Mouse (Mus musculus) MEL (cell line): ENCODE data around the gene Ttc36. TPM values are rescaled to one million over a fixed set of nuclear protein-coding genes. Genes with fewer than 3 reads are reported as not detected.

Experiments used
- DNase-seq: peaks from one replicate; pipeline ENCODE4 v3.0.0; 2011; ENCODE audit warnings: low read depth, low spot score
- H3K27ac ChIP-seq: 2 replicates; pipeline ENCODE4 v1.5.1; 2012; ENCODE audit warnings: low read depth, mild to moderate bottlenecking, control low read depth, low read length, moderate library complexity; ENCODE audit not compliant: control insufficient read depth
- H3K27me3 ChIP-seq, 2 experiments: fragments of 150-350 bp in 1 of 2; sonication (generic) in 1 of 2; 2 replicates each; pipeline ENCODE4 v1.6.1; 2012; ENCODE audit warnings: low read length in 2 of 2, mild to moderate bottlenecking in 2 of 2, improper control_type of control experiment in 1 of 2, moderate library complexity in 1 of 2; ENCODE audit not compliant: insufficient read depth in 2 of 2, control insufficient read depth in 1 of 2
- H3K36me3 ChIP-seq, 2 experiments: 2 replicates each; pipeline ENCODE4 v1.6.1; 2012 to 2014; ENCODE audit warnings: low read length in 2 of 2, improper control_type of control experiment in 1 of 2, inconsistent platforms in 1 of 2, mild to moderate bottlenecking in 1 of 2; ENCODE audit not compliant: insufficient read depth in 2 of 2, control insufficient read depth in 1 of 2
- H3K4me1 ChIP-seq, 2 experiments: fragments of 150-350 bp in 1 of 2; sonication (generic) in 1 of 2; 2 replicates each; pipeline ENCODE4 v1.6.1; 2012; ENCODE audit warnings: low read length in 2 of 2, improper control_type of control experiment in 1 of 2, mild to moderate bottlenecking in 1 of 2; ENCODE audit not compliant: insufficient read depth in 2 of 2, control insufficient read depth in 1 of 2
- H3K4me3 ChIP-seq, 2 experiments: fragments of 150-350 bp in 1 of 2; sonication (generic) in 1 of 2; 2 replicates each; pipeline ENCODE4 v1.5.1; 2012; ENCODE audit warnings: low read depth in 2 of 2, low read length in 2 of 2, mild to moderate bottlenecking in 2 of 2, moderate library complexity in 2 of 2, control low read depth in 1 of 2, improper control_type of control experiment in 1 of 2; ENCODE audit not compliant: control insufficient read depth in 1 of 2, insufficient read depth in 1 of 2
- H3K79me2 ChIP-seq: 2 replicates; pipeline ENCODE4 v1.6.1; 2012; ENCODE audit warnings: mild to moderate bottlenecking, low read length, moderate library complexity; ENCODE audit not compliant: control insufficient read depth, poor library complexity, insufficient read depth
- H3K9ac ChIP-seq: 2 replicates; pipeline ENCODE4 v1.6.1; 2012; ENCODE audit warnings: low read depth, mild to moderate bottlenecking, control low read depth, low read length, moderate library complexity; ENCODE audit not compliant: control insufficient read depth, poor library complexity, severe bottlenecking
- H3K9me3 ChIP-seq: fragments of 150-350 bp; sonication (generic); replicated peaks from 2 replicates; pipeline ENCODE4 v1.6.1; 2012; ENCODE audit warnings: mild to moderate bottlenecking, low read length, improper control_type of control experiment, moderate library complexity; ENCODE audit not compliant: insufficient read depth
- BHLHE40 ChIP-seq: IDR thresholded peaks from 2 replicates; pipeline ENCODE4 v1.6.1; 2012; ENCODE audit warnings: low read depth, mild to moderate bottlenecking, inconsistent platforms, low read length, improper control_type of control experiment, borderline replicate concordance
- CHD1 ChIP-seq: IDR thresholded peaks from 2 replicates; pipeline ENCODE4 v1.6.1; 2012; ENCODE audit warnings: low read depth, mild to moderate bottlenecking, inconsistent platforms, low read length, improper control_type of control experiment
- CTCF ChIP-seq, 3 experiments: IDR thresholded peaks in 2 of 3; conservative IDR thresholded peaks in 1 of 3; 2 replicates each; pipeline ENCODE4 v1.5.1; 2011 to 2012; ENCODE audit warnings: low read length in 3 of 3, low read depth in 2 of 3, mild to moderate bottlenecking in 2 of 3, improper control_type of control experiment in 1 of 3, inconsistent platforms in 1 of 3, mixed read lengths in 1 of 3, moderate library complexity in 1 of 3; ENCODE audit not compliant: control insufficient read depth in 1 of 3, insufficient read depth in 1 of 3, poor library complexity in 1 of 3, severe bottlenecking in 1 of 3
- E2F4 ChIP-seq: IDR thresholded peaks from 2 replicates; pipeline ENCODE4 v1.6.1; 2011; ENCODE audit warnings: low read depth, low read length, improper control_type of control experiment, borderline replicate concordance
- ELF1 ChIP-seq: IDR thresholded peaks from 2 replicates; pipeline ENCODE4 v1.6.1; 2014; ENCODE audit warnings: low read depth, mild to moderate bottlenecking, inconsistent platforms, low read length, improper control_type of control experiment, moderate library complexity
- EP300 ChIP-seq, 2 experiments: IDR thresholded peaks; 2 replicates each; pipeline ENCODE4 v1.6.1; 2011; ENCODE audit warnings: improper control_type of control experiment in 2 of 2, low read length in 2 of 2, low read depth in 1 of 2, mild to moderate bottlenecking in 1 of 2
- ETS1 ChIP-seq: IDR thresholded peaks from 2 replicates; pipeline ENCODE4 v1.6.1; 2012; ENCODE audit warnings: low read depth, mild to moderate bottlenecking, inconsistent platforms, low read length, improper control_type of control experiment, moderate library complexity
- GABPA ChIP-seq: IDR thresholded peaks from 2 replicates; pipeline ENCODE4 v1.6.1; 2012; ENCODE audit warnings: low read depth, mild to moderate bottlenecking, inconsistent platforms, low read length, improper control_type of control experiment, moderate library complexity
- GATA1 ChIP-seq: IDR thresholded peaks from 2 replicates; pipeline ENCODE4 v1.6.1; 2011; ENCODE audit warnings: low read depth, low read length, improper control_type of control experiment
- JUND ChIP-seq: IDR thresholded peaks from 2 replicates; pipeline ENCODE4 v1.6.1; 2011; ENCODE audit warnings: low read depth, mild to moderate bottlenecking, improper control_type of control experiment, low read length
- MAFK ChIP-seq: IDR thresholded peaks from 2 replicates; pipeline ENCODE4 v1.6.1; 2011; ENCODE audit warnings: low read depth, mild to moderate bottlenecking, low read length, improper control_type of control experiment, borderline replicate concordance
- MAZ ChIP-seq: IDR thresholded peaks from 2 replicates; pipeline ENCODE4 v1.6.1; 2012; ENCODE audit warnings: low read depth, mild to moderate bottlenecking, inconsistent platforms, low read length, improper control_type of control experiment
- MXI1 ChIP-seq: IDR thresholded peaks from 2 replicates; pipeline ENCODE4 v1.6.1; 2011; ENCODE audit warnings: mild to moderate bottlenecking, low read depth, low read length, improper control_type of control experiment
- MYB ChIP-seq: IDR thresholded peaks from 2 replicates; pipeline ENCODE4 v1.6.1; 2011; ENCODE audit warnings: mild to moderate bottlenecking, low read depth, low read length, improper control_type of control experiment
- MYC ChIP-seq: IDR thresholded peaks from 2 replicates; pipeline ENCODE4 v1.6.1; 2011; ENCODE audit warnings: low read depth, mild to moderate bottlenecking, low read length, improper control_type of control experiment, moderate library complexity
- NELFE ChIP-seq: IDR thresholded peaks from 2 replicates; pipeline ENCODE4 v1.6.1; 2011; ENCODE audit warnings: low read depth, low read length, improper control_type of control experiment
- NRF1 ChIP-seq: IDR thresholded peaks from 2 replicates; pipeline ENCODE4 v1.6.1; 2014; ENCODE audit warnings: low read depth, mild to moderate bottlenecking, inconsistent platforms, low read length, improper control_type of control experiment, moderate library complexity; ENCODE audit not compliant: poor library complexity, insufficient read depth, severe bottlenecking
- POLR2A ChIP-seq, 2 experiments: IDR thresholded peaks; 2 replicates each; pipeline ENCODE4 v1.6.1; 2011 to 2012; ENCODE audit warnings: low read length in 2 of 2, mild to moderate bottlenecking in 2 of 2, control low read depth in 1 of 2, improper control_type of control experiment in 1 of 2, low read depth in 1 of 2, moderate library complexity in 1 of 2; ENCODE audit not compliant: control insufficient read depth in 1 of 2, insufficient read depth in 1 of 2, poor library complexity in 1 of 2
- POLR2AphosphoS2 ChIP-seq: IDR thresholded peaks from 2 replicates; pipeline ENCODE4 v1.6.1; 2011; ENCODE audit warnings: low read length, improper control_type of control experiment
- POLR2AphosphoS5 ChIP-seq: IDR thresholded peaks from 2 replicates; pipeline ENCODE4 v1.6.1; 2012; ENCODE audit warnings: low read depth, borderline replicate concordance, mild to moderate bottlenecking, inconsistent platforms, low read length, moderate library complexity, mixed read lengths
- RAD21 ChIP-seq: IDR thresholded peaks from 2 replicates; pipeline ENCODE4 v1.6.1; 2011; ENCODE audit warnings: mild to moderate bottlenecking, low read depth, low read length, improper control_type of control experiment
- RCOR1 ChIP-seq: IDR thresholded peaks from 2 replicates; pipeline ENCODE4 v1.6.1; 2012; ENCODE audit warnings: low read depth, mild to moderate bottlenecking, inconsistent platforms, low read length, improper control_type of control experiment
- SIN3A ChIP-seq: IDR thresholded peaks from 2 replicates; pipeline ENCODE4 v1.6.1; 2012; ENCODE audit warnings: low read length, improper control_type of control experiment, inconsistent platforms
- TBP ChIP-seq: IDR thresholded peaks from 2 replicates; pipeline ENCODE4 v1.8.0; 2011; ENCODE audit warnings: low read depth, low read length, improper control_type of control experiment
- USF1 ChIP-seq: IDR thresholded peaks from 2 replicates; pipeline ENCODE4 v1.6.1; 2014; ENCODE audit warnings: low read depth, mild to moderate bottlenecking, inconsistent platforms, low read length, improper control_type of control experiment, moderate library complexity
- USF2 ChIP-seq, 2 experiments: IDR thresholded peaks; 2 replicates each; pipeline ENCODE4 v1.6.1; 2011 to 2012; ENCODE audit warnings: improper control_type of control experiment in 2 of 2, low read length in 2 of 2, borderline replicate concordance in 1 of 2, inconsistent platforms in 1 of 2, low read depth in 1 of 2, mild to moderate bottlenecking in 1 of 2; ENCODE audit not compliant: insufficient read depth in 1 of 2
- ZC3H11A ChIP-seq: IDR thresholded peaks from 2 replicates; pipeline ENCODE4 v1.6.1; 2012; ENCODE audit warnings: low read depth, mild to moderate bottlenecking, inconsistent platforms, low read length, improper control_type of control experiment
- ZKSCAN1 ChIP-seq: IDR thresholded peaks from 2 replicates; pipeline ENCODE4 v1.6.1; 2012; ENCODE audit warnings: low read depth, mild to moderate bottlenecking, inconsistent platforms, low read length, improper control_type of control experiment, moderate library complexity
- ZMIZ1 ChIP-seq: IDR thresholded peaks from 2 replicates; pipeline ENCODE4 v1.6.1; 2012; ENCODE audit warnings: low read depth, mild to moderate bottlenecking, inconsistent platforms, low read length, improper control_type of control experiment, moderate library complexity
- ZNF384 ChIP-seq: IDR thresholded peaks from 2 replicates; pipeline ENCODE4 v1.6.1; 2012; ENCODE audit warnings: low read depth, mild to moderate bottlenecking, inconsistent platforms, low read length, improper control_type of control experiment
- polyA plus RNA-seq, 2 experiments: library from polyadenylated mRNA; stranded (reverse) in 1 of 2; unstranded in 1 of 2; fragments of >175 nt in 1 of 2; fragments of >200 nt in 1 of 2; gene quantifications; 2 replicates each; pipeline versions ENCODE4 v1.2.1 to v1.2.4; 2012; ENCODE audit warnings: low replicate concordance in 2 of 2, low read depth in 1 of 2; ENCODE audit not compliant: insufficient read length in 2 of 2, insufficient read depth in 1 of 2, missing spikeins in 1 of 2
- total RNA-seq: library from RNA; depleted of rRNA; stranded (reverse); fragments of 300-350 nt; gene quantifications from 2 replicates; pipeline ENCODE4 v1.2.3, GENCODE M21; 2012

Gene Ttc36
- total and polyA plus RNA-seq, 3 experiments, result 0.49 TPM; not detected in 2

- Histone ChIP-seq H3K4me1 (peaks cover 0 to 6% of the 10 kb centered on the region in 2 experiments; a peak in 1 of 4 replicates), H3K27ac (no peak overlapping the region), H3K27me3 (no peaks in the 10 kb centered on the region), H3K4me3 (no peak overlapping the region)
- DNase-seq, result peak; percentile 48
- TF ChIP-seq MAFK, result no peak
- TF ChIP-seq RAD21, result no peak
- no peak for TF ChIP-seq TBP
- TF ChIP-seq CHD1, result no peak
- TF ChIP-seq ZMIZ1, result no peak
- TF ChIP-seq ELF1, result no peak
- no peak for TF ChIP-seq MYC
- TF ChIP-seq POLR2AphosphoS2, result no peak
- no peak for TF ChIP-seq EP300 (IDR thresholded peaks at IDR 0.05; ENCODE audit: low read depth in 1 of 2, low read length in 2 of 2)
- TF ChIP-seq GABPA, result no peak
- no peak for TF ChIP-seq MXI1
- no peak for TF ChIP-seq ZNF384
- no peak for TF ChIP-seq MYB
- TF ChIP-seq CTCF (IDR thresholded peaks at IDR 0.05 in 2 of 3, conservative IDR thresholded peaks at IDR 0.05 in 1 of 3; ENCODE audit: control insufficient read depth in 1 of 3, insufficient read depth in 1 of 3, low read depth in 2 of 3, low read length in 3 of 3, poor library complexity in 1 of 3, severe bottlenecking in 1 of 3), result no peak
- TF ChIP-seq, all 39 proteins: peak for 0
- Histone ChIP-seq H3K9ac (no peak overlapping the region), H3K36me3 (peaks cover 0 to 2% of the 10 kb centered on the region in 2 experiments; a peak in 3 of 4 replicates), H3K79me2 (no peaks in the 10 kb centered on the region), H3K9me3 (no peaks in the 10 kb centered on the region)
Observed at GRCm38 (mm10) chr9:44801669-44802068, 1.2 kb downstream of the Ttc36 start.

- Histone ChIP-seq H3K27me3 (no peaks in the 10 kb centered on the region), H3K4me1 (peaks cover 0 to 6% of the 10 kb centered on the region in 2 experiments; a peak in 1 of 4 replicates), H3K79me2 (no peaks in the 10 kb centered on the region), H3K27ac (peak overlapping the region; percentile 1; the same call in 1 of the 2 replicates), H3K4me3 (peak overlapping the region; percentile 71 to 79), H3K36me3 (peaks cover 0 to 2% of the 10 kb centered on the region in 2 experiments; a peak in 2 of 4 replicates), H3K9me3 (no peaks in the 10 kb centered on the region), H3K9ac (peak overlapping the region; percentile 68)
- peak; percentile 75 for DNase-seq
- TF ChIP-seq SIN3A (no peak), POLR2A (IDR thresholded peaks at IDR 0.05; ENCODE audit: control insufficient read depth in 1 of 2, insufficient read depth in 1 of 2, low read depth in 1 of 2, low read length in 2 of 2, poor library complexity in 1 of 2) (no peak), ZMIZ1 (no peak), MYB (no peak), GATA1 (peak; percentile 9; the same call in 1 of the 2 replicates), NELFE (no peak), RCOR1 (no peak), ZNF384 (no peak), ETS1 (no peak), TBP (no peak), MYC (no peak), MAFK (no peak), JUND (no peak), ZKSCAN1 (peak; percentile 91), E2F4 (no peak), NRF1 (no peak), MXI1 (no peak), USF1 (no peak), MAZ (no peak), ELF1 (no peak), USF2 (IDR thresholded peaks at IDR 0.05; ENCODE audit: borderline replicate concordance in 1 of 2, insufficient read depth in 1 of 2, low read depth in 1 of 2, low read length in 2 of 2) (no peak), POLR2AphosphoS5 (no peak), ZC3H11A (no peak), BHLHE40 (peak; percentile 61; the same call in 1 of the 2 replicates)
Observed at GRCm38 (mm10) chr9:44799958-44800324, 2.9 kb downstream of the Ttc36 start.
